Mouse (Mus musculus): ENCODE results near the gene Zfp609.
A peak's percentile ranks its signal among the peaks of the same experiment; 100 is the strongest.
"Not testable (repeated sequence)": the region's sequence is repeated elsewhere in the genome, so short reads cannot be mapped to it uniquely, and the experiment has no call there.

The Zfp609 gene

DNA sequence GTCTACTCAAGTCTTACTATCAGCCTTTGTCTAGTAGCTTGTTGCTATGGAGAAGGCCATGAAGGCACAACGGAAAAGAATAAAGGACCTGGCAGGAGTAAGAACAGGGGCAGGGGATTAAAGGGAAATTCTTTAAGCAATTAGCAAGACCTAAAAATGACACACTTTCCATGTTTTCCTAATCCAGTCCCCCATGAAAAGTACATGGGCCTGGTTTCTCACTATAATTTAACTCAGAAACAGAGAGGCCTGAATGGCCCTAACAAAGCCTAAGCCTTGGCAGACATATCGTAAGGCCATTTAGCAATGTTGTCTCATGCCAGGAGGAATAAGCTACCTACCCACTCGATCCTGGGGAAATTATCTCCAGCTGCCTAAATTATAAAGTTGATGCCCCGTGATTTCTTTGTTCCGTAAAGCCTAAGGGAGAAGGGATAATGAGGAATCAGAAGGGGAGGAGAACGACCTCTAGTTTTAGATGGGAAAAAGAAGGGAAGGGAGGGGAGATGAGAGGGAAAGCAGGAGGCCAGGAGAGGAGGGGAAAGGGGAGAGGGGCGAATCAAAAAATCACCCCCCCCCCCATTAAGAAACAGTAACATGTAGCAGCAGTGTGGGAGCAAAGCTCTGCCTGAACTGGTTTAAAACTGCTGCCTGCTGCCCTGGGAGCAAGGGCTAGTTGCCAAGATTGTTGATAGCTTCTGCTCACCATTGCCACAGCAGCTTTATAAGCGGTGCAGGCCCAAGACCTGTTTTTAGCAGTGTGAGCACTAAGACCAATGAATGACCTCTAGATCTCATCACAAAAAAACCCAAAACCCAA is 102.7 kb downstream of the Zfp609 start:
- peak; percentile 30 for DNase-seq (ENCODE audit: low read depth, low spot score)

DNA sequence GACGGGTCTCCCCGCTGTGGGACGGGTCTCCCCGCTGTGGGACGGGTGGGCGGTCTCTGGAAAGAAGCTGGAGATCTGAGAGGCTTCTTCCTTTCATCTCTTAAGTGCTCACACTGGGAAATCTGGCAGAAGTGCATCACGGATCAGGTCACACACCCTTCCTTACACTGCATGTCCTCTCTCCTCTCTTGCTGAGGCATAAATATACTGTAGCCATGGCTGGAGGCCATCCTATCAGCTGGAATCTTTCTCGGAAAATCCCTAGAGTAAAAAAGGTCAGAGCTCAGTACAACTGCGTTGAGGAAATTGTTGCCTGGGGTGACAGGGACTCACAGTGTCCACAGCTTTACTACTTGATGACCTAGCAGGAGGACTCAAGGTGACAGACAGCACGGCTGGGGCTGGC is 106.2 kb downstream of the Zfp609 start:
- no peak for DNase-seq (ENCODE audit: low read depth, low spot score)

DNA sequence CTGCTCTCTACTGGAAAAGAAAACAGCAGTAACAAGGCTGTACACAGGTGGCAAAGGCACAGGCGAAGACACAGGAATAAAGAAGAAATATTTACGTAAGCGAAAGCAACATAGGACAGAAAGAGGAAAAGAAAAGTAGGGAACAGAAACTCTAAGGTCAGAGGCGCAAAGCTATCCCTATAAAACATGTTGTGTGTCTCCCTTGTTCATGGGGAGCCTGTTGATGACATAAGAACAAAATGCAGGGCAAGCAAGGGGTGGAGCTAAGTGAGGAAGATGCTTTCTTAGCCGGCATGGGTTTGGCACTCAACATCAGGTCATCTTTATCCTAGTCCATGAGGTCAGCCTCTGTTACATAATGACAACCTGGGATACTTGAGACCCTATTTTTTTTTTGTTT is 109.2 kb downstream of the Zfp609 start:
- no peak for DNase-seq (ENCODE audit: low read depth, low spot score)

DNA sequence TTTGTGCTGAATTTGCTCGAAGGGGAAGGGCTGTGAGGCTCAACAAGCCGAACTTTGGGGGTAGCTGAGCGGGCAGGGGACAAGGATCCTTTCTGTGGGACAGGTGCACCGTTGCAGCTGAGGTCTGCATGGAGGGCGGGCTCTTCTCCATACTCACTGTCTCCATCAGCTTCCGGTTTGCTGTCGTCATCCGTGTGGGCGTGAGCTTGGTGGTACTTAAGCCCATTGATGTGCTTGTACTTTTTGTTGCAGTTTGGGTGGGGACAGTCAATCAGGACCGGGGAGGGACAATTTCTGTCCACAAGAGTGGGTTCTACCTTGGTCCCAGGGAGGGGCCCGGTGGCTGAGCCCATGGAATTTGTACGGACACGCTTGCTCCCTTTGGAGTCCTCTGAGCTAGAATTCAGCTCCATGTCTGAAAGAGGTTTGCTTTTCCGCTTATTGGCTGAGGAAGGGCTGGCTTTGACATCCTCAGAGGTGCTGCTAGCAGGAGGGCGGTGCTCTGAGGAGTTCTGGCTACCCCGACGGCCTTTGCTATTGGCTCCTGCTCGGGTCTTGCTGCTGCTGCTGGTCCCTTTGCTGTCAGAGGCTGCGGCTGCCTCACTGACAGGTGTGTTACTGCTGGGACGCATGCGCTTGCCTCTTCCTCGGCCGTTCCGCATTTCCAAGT is 123.3 kb downstream of the Zfp609 start:
- no peak for DNase-seq (ENCODE audit: low read depth, low spot score)

DNA sequence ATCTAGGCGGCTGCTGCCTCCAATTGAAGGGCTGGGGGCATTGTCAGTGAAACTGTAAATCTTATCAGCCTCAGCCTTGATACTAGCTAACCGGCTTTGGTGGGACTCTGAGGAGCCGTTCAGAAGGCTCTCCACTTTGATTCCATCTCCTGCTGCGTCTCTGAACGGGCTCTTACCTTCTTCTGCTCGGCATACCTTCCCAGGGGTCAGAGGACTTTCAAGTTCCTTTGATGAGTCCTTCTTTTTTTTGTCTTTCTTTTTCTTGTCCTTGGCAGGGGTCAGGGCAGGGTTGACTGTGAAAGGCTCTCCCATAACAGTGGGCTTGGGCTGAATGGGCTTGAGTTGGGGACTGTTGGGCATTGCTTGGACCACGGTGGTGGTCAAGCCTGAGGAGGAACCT is 124.1 kb downstream of the Zfp609 start:
- no peak for DNase-seq (ENCODE audit: low read depth, low spot score)

DNA sequence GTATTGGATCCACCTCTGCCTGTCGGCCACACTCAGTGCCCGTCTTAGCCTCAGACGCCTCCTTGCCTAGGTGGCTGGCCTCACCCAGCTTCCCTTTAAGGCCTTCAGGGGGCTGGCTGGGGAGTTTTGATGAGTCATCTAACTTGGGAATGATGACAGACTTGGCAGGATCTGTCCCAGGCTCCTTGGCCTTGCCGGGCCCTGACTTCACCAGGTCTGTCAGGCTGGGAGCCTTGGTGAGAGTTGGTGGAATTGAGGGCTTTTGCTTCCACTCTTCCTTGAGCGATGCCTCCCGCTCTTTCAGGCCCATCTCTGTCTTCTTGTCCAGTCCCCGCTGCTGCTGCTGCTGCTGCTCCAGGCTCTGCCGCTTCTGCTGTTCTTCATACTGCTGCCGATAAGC is 125.1 kb downstream of the Zfp609 start:
- DNase-seq (ENCODE audit: low read depth, low spot score), result no peak

DNA sequence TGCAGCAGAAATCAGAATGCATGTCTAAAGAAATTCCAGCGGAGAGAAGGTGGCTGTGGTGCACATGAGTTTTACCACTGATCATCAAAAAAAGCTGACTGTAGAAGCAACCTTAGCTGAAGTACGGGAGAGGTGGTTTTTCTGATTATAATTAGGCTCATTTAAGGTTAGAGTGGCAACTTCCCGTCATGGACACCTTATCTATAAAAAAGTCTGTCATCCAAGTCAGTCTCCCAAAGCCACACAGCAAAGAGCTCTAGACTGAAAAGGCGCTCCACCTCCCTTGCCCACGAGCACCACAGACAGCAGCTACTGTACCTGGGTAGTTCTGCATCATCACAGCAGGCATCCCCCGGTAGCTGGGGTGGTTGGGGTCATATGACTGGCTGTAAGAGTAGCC is 126.9 kb downstream of the Zfp609 start:
- DNase-seq (ENCODE audit: low read depth, low spot score), result no peak

DNA sequence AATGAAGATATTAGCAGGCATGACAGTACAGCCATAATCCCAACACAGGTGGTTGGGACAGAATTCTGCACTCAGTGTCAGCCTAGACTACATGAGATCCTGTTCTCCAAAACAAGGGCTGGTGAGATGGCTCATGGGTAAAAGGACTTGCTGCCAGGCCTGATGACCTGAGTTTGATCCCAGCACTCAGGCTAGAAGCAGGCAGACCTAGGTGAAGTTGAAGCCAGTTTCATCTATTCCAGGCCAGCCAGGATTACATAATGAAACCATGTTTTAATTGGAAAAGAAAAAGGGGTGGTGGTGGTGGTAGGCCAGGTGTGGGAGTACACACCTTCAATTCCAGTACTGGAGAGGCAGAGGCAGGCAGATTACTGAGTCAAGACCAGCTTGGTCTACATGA is 129.4 kb downstream of the Zfp609 start:
- DNase-seq (ENCODE audit: low read depth, low spot score), result no peak

DNA sequence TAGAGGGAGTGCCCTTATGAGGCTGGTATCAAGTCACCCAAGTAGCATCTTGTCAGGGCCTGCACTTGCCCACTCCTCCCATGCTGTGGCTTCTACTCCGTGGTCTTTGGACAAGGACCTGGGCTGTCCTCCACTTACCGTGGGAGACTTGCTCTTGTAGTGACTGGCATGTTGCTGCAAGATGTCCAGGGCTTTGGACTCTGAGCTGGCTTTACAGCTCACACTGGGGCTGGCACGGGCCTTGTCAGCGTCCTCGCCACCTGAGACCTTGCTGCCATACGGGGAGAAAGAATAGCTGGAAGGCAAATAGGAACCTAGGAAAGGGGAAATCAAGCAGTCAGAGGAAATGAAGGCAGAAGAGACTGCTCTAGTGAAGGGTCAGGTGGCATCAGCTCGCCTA is 130.0 kb downstream of the Zfp609 start:
- no peak for DNase-seq (ENCODE audit: low read depth, low spot score)

DNA sequence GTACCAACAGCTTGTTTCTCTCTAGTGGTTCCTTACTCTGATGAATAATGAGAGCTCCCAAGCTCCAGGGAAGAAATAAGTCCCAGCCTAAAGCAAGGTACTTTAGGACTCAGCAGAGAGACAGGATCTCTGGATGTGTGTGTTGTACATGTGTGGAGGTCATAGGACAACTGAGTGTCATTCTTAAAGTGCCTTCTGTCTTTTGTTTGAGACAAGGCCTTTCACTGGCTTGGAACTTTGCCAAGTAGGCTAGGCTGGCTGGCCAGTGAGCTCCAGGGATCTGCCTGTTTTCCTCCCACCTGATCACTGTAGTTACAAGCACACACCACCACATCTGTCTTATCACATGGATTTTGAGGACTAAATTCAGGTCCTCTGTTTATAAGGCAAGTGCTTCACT is 131.0 kb downstream of the Zfp609 start:
- no peak for DNase-seq (ENCODE audit: low read depth, low spot score)

DNA sequence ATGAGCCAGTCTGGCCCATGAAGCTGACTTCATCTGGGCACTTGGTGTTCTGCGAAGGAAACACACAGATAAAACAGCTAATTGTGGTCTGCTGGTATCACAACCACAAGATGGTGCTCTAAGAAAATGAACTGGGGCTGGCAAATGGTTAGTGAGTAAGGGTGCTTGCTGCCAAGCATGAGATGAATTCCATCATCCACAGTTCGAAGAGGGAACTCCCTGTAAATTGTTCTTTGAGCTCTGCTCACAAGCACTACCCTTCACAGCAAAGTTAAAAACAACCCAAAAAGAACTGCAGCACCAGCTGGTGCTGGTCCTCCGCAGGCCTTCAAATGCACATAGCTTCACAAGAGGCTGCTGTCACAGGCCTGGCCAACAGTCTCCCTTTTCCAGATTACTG is 131.7 kb downstream of the Zfp609 start:
- DNase-seq (ENCODE audit: low read depth, low spot score), result peak; percentile 51

DNA sequence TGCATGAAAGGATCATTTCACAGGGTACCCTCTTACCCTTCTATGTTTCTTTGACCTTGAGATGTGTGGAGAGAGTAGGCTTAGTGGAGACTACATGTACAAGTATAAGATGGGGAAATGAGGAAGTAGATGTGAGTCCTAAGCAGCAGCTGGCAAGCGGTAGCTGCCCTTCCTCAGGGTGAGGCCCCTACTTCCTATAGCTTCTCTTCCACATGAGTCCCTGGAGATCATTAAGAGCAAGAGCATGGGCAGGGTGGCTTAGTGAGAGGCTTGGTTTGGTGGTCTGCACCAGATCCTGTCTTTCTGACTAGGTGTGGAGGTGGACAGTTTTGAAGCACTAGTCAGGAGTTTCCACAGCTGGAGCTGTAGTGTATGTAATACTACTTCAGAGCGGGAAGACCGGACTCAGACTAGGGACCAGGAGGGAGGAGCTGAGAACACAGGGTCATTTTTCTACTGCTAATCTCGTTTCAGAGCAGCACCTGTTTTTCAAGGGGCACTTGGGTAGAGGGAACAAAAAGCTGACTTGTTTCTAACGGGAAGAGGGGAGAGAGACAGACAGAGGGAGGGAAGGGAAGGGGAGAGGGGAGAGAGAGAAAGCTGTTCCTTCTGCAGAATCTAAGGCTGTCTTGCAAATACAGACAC is 134.3 kb downstream of the Zfp609 start:
- DNase-seq (ENCODE audit: low read depth, low spot score), result no peak

DNA sequence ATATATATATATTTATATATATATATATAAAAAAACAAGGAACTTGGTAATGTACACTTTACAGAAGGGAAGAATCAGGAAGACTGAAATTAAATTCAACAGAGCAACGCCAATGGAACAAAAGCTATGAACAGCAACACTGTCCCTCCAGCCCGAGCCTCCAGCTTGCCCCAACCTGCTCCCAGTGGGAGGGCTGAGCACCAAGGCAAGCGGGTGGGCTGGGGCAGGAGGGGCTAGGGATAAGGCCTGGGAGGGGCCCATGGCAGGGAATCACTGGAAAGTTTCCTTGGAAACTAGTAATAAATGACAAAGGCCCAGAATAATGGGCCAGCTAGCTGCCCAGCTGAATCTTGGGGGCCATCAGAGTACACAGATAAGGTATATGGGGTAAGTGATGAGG is 134.9 kb downstream of the Zfp609 start:
- DNase-seq (ENCODE audit: low read depth, low spot score), result no peak

DNA sequence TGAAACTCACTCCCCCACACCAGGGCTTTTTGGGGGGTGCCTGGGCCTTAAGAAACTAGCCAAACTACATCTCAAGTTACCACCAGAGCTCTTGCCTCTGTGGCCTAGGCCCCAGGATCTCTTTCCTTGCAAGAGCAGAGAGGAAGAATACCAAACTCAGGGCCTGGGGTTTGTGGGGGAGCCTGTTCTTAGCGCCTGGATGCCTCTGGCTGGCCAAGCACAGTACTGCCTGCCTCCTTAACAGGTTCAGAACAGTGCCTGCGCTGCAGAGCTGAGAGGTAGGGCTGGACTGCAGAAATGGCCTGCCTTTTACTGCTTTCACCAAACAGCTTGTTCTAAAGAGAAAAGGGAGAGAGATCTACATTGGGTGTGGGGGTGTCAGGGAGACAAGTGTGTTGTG is 137.5 kb downstream of the Zfp609 start:
- not testable (repeated sequence) for DNase-seq (ENCODE audit: low read depth, low spot score)

DNA sequence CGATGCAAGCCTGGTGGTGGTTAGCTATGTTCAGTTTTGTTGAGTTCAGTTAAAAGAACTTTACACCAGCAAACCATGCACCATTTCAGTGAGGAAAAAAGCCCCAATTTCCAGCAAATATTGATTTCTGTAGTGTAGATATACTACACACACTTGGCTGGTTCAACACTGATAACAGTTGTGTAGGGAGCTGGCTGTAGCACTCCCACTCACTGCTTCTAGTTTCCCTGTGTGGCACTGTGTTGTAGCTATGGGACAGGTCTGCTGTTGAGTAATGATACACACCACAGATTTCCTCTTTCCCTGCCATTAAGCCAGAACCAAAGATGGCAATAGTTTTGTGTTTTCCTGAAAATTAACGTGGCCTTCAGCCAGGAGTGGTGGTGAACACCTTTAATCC is 142.7 kb downstream of the Zfp609 start:
- no peak for DNase-seq (ENCODE audit: low read depth, low spot score)

DNA sequence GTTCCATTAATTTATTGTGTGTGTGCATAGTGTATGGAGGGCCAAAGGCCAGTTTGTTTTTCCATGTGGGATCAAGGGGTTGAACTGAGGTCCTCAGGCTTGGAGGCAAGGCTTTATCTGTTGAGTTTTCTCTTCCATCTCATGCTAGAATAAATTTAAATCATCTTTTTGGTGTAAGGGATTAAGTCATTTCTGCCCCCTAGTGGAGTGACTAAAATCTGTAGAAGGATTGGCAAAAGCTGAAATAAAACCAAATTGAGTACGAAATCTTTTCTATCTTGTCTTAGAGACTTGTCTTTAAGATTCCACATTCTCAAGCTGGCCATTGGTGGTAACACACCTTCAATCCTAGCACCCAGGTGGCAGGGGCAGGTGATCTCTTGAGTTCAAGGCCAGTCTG is 144.4 kb downstream of the Zfp609 start:
- DNase-seq (ENCODE audit: low read depth, low spot score), result no peak

DNA sequence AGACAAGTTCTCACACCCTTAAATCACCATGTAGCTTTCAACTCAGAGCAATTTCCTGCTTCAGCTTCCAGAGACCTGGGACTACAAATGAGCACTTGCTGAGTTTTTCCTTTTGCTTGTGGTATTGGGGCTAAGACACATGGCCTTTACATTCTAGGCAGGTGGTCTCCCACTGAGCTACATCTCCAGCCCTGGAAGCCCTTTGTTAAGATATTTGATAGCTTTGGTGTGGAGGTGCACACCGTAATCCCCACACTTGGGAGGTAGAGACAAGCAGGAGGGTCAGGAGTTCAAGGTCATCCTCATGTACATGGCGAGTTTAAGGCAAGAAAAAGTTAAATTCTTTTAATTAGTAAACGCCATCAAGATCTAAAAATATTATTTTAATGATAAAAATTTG is 145.2 kb downstream of the Zfp609 start:
- DNase-seq (ENCODE audit: low read depth, low spot score), result no peak

DNA sequence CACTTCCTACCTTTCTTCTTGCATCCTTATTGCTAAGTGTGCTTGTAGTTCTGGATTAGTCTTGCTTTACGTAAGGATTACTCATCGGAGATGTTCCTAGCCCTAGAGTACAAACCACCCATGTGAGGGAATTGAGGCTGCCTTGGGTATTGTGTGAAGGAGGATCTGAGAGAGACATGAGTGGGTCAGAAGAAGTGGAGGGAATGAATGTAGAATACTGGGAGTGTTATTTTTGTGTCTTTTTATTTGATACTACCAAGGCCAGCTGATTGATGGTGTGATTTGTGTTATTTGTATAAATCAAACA is 145.8 kb downstream of the Zfp609 start:
- DNase-seq (ENCODE audit: low read depth, low spot score), result no peak

DNA sequence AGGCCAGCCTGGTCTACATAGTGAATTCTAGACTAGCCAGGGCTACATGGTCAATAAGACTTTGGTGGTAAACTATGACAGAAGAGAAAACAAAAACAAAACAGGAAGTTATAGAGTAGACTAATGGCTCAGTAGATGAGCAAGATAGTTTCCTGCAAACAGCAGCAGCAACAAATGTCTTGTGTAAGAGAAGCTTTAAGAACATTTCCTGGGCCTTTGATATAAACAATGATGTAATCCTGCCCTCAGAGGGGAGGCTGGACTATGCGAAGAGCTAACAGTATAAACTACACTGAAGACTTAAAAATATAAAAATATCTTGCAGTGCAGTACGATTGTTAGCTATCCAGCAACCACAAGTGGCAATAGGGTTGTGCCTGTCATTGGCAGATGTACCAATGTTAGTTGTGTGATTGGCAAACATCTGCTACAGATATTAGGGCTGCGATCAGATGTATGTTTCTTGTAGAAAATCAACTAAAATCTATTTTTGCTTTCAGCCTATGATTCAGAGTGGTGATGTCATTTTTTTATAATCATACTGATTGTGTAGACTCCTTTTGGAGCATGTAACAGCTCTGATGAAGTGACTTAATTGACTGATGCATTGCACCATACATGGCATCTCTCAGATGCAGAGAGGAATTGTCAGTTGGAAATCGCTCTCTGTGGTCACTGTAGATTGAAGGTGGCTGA is 146.3 kb downstream of the Zfp609 start:
- DNase-seq (ENCODE audit: low read depth, low spot score), result no peak

DNA sequence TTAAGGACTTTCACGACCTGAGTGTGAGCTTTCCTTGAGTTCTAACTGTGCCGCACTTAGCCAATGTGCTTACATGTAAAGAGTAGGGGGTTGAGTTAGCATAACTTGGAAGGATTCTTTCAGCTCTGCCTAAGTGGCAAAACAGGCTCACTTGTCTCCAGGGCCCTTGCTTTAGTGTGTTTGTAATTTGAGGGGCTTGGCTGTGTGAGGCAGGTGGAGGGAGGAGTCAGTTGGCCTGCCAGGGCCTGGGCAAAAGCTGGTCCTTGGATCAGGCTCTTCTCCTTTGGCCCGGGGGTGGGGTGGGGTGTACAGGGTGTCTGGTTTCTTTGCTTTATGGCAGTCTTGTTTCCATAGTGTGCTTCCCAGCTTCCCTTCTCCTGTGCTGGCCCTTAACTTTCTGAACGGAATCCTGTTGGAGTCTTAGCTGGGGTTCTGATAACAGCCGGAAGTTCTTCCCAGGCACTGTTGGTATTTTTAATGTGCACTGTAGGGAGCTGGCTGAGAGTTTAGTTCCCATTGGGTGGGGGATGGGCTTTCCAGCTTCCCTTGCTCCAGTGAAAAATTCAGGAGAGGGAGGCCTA is 148.1 kb downstream of the Zfp609 start:
- DNase-seq (ENCODE audit: low read depth, low spot score), result no peak

DNA sequence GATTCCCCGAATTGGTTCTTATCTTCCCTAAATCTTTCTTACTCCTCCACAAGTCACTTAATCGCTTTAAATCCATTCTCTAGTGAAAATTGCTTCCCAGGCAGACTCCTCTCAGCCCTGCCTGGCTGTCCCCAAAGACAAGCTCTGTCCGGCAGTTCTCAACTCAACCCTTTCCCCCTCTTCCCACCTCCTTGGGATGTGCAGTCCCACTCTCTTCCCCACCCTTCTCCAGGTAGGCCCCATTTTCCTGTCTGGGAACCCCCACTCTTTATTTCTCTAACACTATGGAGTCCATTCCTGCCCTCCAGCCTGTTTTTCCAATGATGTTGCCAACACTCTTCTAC is 150.3 kb downstream of the Zfp609 start:
- DNase-seq (ENCODE audit: low read depth, low spot score), result no peak
